Mouse (Mus musculus): ENCODE results near the gene Ppp1r1b.

DNA sequence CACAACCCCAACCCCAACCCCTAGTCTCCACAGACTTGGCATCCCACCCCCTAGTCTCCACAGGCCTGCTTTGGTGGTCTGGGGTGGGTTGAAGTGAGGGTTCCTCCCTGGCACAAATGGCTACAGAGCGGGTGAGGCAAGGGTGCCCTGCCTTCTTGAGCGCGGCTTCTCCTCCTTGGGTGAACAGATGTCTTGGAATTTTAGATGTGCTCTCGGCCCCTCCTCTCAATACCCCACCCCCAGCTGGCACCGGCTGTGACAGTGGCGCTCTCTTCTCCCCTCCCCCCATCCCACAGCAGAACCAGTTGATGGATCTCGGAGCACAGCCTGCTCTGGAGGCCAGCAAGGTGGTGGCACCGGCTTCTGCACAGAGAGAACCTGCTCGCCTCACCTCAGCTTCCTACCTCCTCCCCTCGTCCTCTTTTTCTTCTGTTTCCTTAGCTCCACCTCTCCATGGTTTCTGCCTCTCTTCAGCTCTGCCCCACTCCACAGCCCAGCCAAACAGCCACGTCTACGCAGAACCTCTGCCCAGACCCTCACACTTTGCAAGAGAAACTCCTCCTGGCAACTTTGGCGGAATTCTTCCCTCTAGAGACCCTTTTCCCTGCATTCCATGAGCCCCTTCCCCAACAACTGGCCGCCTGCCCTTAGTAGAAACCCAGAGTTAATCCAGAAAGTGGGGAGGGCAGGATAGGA lies 29.6 kb upstream of the Ppp1r1b start:
- TF ChIP-seq POLR2A (IDR thresholded peaks at IDR 0.05; ENCODE audit: insufficient read length, low read depth) (no peak), CEBPB (IDR thresholded peaks at IDR 0.05; ENCODE audit: insufficient read depth, poor library complexity, severe bottlenecking) (no peak)

All from myocyte (in vitro differentiated cells).